Mouse (Mus musculus): ENCODE measurements at regions not wholly inside any gene's neighbourhood (a gene's known extent, or its start where the extent isn't known, plus 50 kb on each side); places are given as distances from the start of the nearest gene placed in this dataset.

GRCm38 (mm10) chr17:88258361-88258796, 182.1 kb upstream of the Foxn2 start:
- DNase-seq: peak; percentile 14 to 34

GRCm38 (mm10) chr17:88260176-88260575, 180.3 kb upstream of the Foxn2 start:
- no peak for DNase-seq

GRCm38 (mm10) chr17:88260826-88261225, 179.7 kb upstream of the Foxn2 start:
- DNase-seq: no peak

- no peak for DNase-seq
Observed at GRCm38 (mm10) chr17:88261556-88261955, 179.0 kb upstream of the Foxn2 start.

GRCm38 (mm10) chr17:88262326-88263187, 178.0 kb upstream of the Foxn2 start:
- no peak for DNase-seq

GRCm38 (mm10) chr17:88265291-88265690, 175.2 kb upstream of the Foxn2 start:
- DNase-seq: no peak

- no peak for DNase-seq
Observed at GRCm38 (mm10) chr17:88268216-88268615, 172.3 kb upstream of the Foxn2 start.

GRCm38 (mm10) chr17:88268802-88269201, 171.7 kb upstream of the Foxn2 start:
- no peak for DNase-seq

- DNase-seq: no peak
Observed at GRCm38 (mm10) chr17:88270896-88271295, 169.6 kb upstream of the Foxn2 start.

- no peak for DNase-seq
Observed at GRCm38 (mm10) chr17:88272161-88272560, 168.3 kb upstream of the Foxn2 start.

GRCm38 (mm10) chr17:88273520-88273919, 167.0 kb upstream of the Foxn2 start:
- DNase-seq: no peak

- DNase-seq: peak; percentile 65 to 70
Observed at GRCm38 (mm10) chr17:88274003-88274698, 166.4 kb upstream of the Foxn2 start.

- DNase-seq: no peak
Observed at GRCm38 (mm10) chr17:88274720-88275433, 165.6 kb upstream of the Foxn2 start.

GRCm38 (mm10) chr17:88279656-88280055, 160.9 kb upstream of the Foxn2 start:
- no peak for DNase-seq

- DNase-seq: no peak
Observed at GRCm38 (mm10) chr17:88282711-88283110, 157.8 kb upstream of the Foxn2 start.

- DNase-seq: no peak
Observed at GRCm38 (mm10) chr17:88284477-88284876, 156.0 kb upstream of the Foxn2 start.

GRCm38 (mm10) chr17:88287861-88288260, 152.7 kb upstream of the Foxn2 start:
- no peak for DNase-seq

- DNase-seq: peak; percentile 36 to 65
Observed at GRCm38 (mm10) chr17:88297520-88297919, 143.0 kb upstream of the Foxn2 start.

GRCm38 (mm10) chr17:88303991-88304390, 136.5 kb upstream of the Foxn2 start:
- peak; percentile 46 to 79 for DNase-seq

- no peak for DNase-seq
Observed at GRCm38 (mm10) chr17:88305165-88305564, 135.3 kb upstream of the Foxn2 start.

GRCm38 (mm10) chr17:88306325-88306724, 134.2 kb upstream of the Foxn2 start:
- DNase-seq: no peak

GRCm38 (mm10) chr17:88307082-88307481, 133.4 kb upstream of the Foxn2 start:
- DNase-seq: no peak

- DNase-seq: no peak
Observed at GRCm38 (mm10) chr17:88307826-88308225, 132.7 kb upstream of the Foxn2 start.
